Comparison of ENCODE assay signal across 8 mouse cellular contexts in the genomic region with DNA sequence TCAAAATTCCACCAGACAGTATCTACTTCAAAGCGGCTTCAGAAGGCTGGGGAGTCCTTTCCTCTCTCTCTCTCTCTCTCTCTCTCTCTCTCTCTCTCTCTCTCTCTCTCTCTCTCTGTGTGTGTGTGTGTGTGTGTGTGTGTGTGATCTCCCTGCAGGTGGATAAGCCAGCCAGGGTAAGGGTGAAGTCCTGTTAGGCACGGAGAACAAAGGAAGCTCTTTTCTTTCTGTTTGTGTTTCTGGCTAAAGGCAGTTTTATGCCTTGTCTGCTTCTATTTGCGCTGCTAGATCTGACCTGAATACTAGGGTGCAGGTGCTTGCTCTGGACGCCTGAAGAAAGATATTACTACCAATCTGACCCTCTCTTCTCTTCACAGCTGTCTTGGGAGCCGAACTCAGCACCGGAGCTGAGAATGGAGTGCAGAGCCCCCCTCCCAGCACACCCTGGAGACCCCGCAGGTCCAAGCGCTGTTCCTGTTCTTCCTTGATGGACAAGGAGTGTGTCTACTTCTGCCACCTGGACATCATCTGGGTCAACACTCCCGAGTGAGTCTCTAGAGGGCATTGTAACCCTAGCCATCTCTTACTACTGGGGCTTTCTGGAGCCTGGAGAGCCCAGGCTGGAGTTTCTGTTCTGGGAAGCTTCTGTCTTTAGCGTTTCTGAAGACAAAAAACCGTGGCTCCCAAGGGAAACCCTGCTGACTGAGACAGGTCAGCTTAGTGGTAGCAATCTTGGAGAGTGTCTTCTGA. TPM values are rescaled to one million over a fixed set of nuclear protein-coding genes. Genes with fewer than 3 reads are reported as not detected.
DNase-seq lines count a peak whose midpoint lies in the region; ATAC-seq lines count a peak whose summit lies in the region.
"Had no signal": no experiment of that assay in that cellular context is flagged by ENCODE, and none has a peak within 500 bp of the region (broad histone marks: within the 10 kb centered on the region; RNA-seq: fewer than 3 reads in every experiment).

No protein-coding gene starts in this region.

- peak overlapping the region; percentile 64 for H3K4me3 ChIP-seq in heart, embryonic 13.5 days

- peaks cover 48% of the 10 kb centered on the region for H3K4me1 ChIP-seq in heart, embryonic 13.5 days

- H3K9ac ChIP-seq in heart, embryonic 13.5 days: peak overlapping the region; percentile 85

- H3K27me3 ChIP-seq in heart, embryonic 13.5 days (replicated peaks): no peaks in the 10 kb centered on the region

- DNase-seq in ovary, postnatal 36 days (ENCODE audit: low spot score): peak; percentile 18
- no peak for DNase-seq in ovary, adult 18-20 months (ENCODE audit: low spot score)
- peak; percentile 50 for DNase-seq in kidney, postnatal 10 days
- peak; percentile 38 for DNase-seq in retina, postnatal 1 day
- DNase-seq in gastrocnemius, postnatal 4 days (ENCODE audit: low spot score in 2 of 2): no peak
- no peak for DNase-seq in B cell, adult 2 months

- H3K27ac ChIP-seq in heart, embryonic 13.5 days (replicated peaks): 0 out of 2 replicates have a peak overlapping the region, but pooled peaks have one; percentile 1
- H3K27ac ChIP-seq: macrophage had no signal

- no peak for ATAC-seq in heart, embryonic 13.5 days (ENCODE audit: extremely low read depth, insufficient number of reproducible peaks, low FRiP score, low TSS enrichment)

- 35% methylated on average over 11 of the region's 11 CpGs for WGBS in heart, embryonic 13.5 days

- peaks cover 34% of the 10 kb centered on the region for H3K36me3 ChIP-seq in heart, embryonic 13.5 days

- H3K9me3 ChIP-seq in heart, embryonic 13.5 days: no peaks in the 10 kb centered on the region

- peak overlapping the region; percentile 74 for H3K4me2 ChIP-seq in heart, embryonic 13.5 days

RNA-seq across cellular contexts. Expression of gene Edn1, which starts 2.1 kb away (rescaled TPM):
- polyA plus RNA-seq in heart, embryonic 13.5 days (2015; fragmentation: Nextera tagmentation; extraction: Ambion mirVana): 7.1 TPM in 2 replicates
- 1 to 10 TPM; 2.0 to 2.1 TPM for total RNA-seq in gastrocnemius, postnatal 4 days (2021)

Comparison
In these comparisons a context has a peak if more than half of its experiments do, and no peak if none do; other contexts are left out.
1. DNase-seq: peak in ovary, postnatal 36 days (single experiment), kidney, postnatal 10 days (single experiment) and retina, postnatal 1 day (single experiment); none in ovary, adult 18-20 months (single experiment), gastrocnemius, postnatal 4 days (0 of 2) and B cell, adult 2 months (0 of 2).